Mouse (Mus musculus): ENCODE data around the gene Il10rb. TPM values are rescaled to one million over a fixed set of nuclear protein-coding genes. Genes with fewer than 3 reads are reported as not detected.

Gene Il10rb
- polyA plus RNA-seq, 1 experiment from 2014 or later = 6.6 TPM

DNA sequence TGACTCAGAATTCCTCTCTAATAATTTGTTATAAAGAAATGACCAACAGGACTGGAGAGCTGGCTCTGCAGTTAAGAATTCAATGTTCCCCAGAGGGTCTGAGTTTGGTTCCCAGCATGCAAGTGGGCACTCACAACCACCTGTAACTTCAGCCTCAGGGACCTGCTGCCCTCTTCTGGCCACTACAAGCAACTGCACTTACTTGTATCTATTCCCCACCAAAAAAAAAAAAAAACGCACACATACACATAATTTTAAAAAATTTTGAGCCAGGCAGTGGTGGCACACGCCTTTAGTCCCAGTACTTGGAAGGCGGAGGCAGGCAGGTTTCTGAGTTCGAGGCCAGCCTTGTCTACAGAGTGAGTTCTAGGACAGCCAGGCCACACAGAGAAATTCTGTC, 15.9 kb upstream of the Il10rb start:
- WGBS = 90% methylated on average over 4 of the region's 4 CpGs
- Histone ChIP-seq H3K4me3 (ENCODE audit: low read depth, low read length) (no peak overlapping the region), H3K36me3 (ENCODE audit: control insufficient read depth, insufficient read depth, low read length) (peaks cover 12% of the 10 kb centered on the region; the same call in 1 of the 2 replicates), H3K4me1 (replicated peaks; ENCODE audit: control insufficient read depth, insufficient read depth, low read length) (no peaks in the 10 kb centered on the region), H3K9ac (ENCODE audit: low read length) (no peak overlapping the region), H3K9me3 (ENCODE audit: control insufficient read depth, low read length) (peaks cover 2% of the 10 kb centered on the region; the same call in 1 of the 2 replicates), H3K27me3 (ENCODE audit: control insufficient read depth, insufficient read depth, low read length) (no peaks in the 10 kb centered on the region), H3K27ac (ENCODE audit: low read depth, low read length) (no peak overlapping the region), H3K4me2 (ENCODE audit: low read depth, low read length, severe bottlenecking) (no peak overlapping the region)
- DNase-seq (ENCODE audit: low spot score) (no peak), ATAC-seq (replicated peaks; ENCODE audit: low FRiP score) (no peak)

DNA sequence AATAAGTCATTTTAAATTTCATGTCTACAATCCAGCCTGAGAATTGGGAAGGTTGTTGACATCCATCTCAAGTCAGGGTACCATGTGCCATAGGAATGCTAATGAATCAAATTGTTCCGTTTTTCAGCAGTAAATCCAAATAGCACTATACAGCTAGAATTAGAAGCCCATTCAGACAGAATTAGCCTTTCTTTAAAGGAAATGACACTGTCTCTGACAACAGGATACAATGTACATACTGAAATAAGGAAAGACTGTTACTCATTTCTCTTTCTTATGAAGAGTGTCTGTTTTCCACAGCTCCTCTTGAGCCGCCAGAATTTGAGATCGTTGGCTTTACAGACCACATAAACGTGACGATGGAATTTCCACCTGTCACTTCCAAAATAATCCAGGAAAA, 14.5 kb upstream of the Il10rb start, which contains the start of gene Gm21970:
Gene Gm21970 (plus strand): TSS at position 301 of the 400 bp plus-strand sequence.
- Histone ChIP-seq H3K27ac (ENCODE audit: low read depth, low read length) (no peak within 1 kb of the TSS), H3K4me2 (ENCODE audit: low read depth, low read length, severe bottlenecking) (no peak within 1 kb of the TSS), H3K36me3 (ENCODE audit: control insufficient read depth, insufficient read depth, low read length) (peaks cover 12% of the 10 kb centered on the region; the same call in 1 of the 2 replicates), H3K9ac (ENCODE audit: low read length) (no peak within 1 kb of the TSS), H3K4me3 (ENCODE audit: low read depth, low read length) (no peak within 1 kb of the TSS), H3K27me3 (ENCODE audit: control insufficient read depth, insufficient read depth, low read length) (no peaks in the 10 kb centered on the region), H3K4me1 (replicated peaks; ENCODE audit: control insufficient read depth, insufficient read depth, low read length) (no peaks in the 10 kb centered on the region), H3K9me3 (ENCODE audit: control insufficient read depth, low read length) (peaks cover 2% of the 10 kb centered on the region; the same call in 1 of the 2 replicates)
- ATAC-seq (replicated peaks; ENCODE audit: low FRiP score) (no peak), DNase-seq (ENCODE audit: low spot score) (no peak)
- 84% methylated on average over 5 of the region's 5 CpGs for WGBS

DNA sequence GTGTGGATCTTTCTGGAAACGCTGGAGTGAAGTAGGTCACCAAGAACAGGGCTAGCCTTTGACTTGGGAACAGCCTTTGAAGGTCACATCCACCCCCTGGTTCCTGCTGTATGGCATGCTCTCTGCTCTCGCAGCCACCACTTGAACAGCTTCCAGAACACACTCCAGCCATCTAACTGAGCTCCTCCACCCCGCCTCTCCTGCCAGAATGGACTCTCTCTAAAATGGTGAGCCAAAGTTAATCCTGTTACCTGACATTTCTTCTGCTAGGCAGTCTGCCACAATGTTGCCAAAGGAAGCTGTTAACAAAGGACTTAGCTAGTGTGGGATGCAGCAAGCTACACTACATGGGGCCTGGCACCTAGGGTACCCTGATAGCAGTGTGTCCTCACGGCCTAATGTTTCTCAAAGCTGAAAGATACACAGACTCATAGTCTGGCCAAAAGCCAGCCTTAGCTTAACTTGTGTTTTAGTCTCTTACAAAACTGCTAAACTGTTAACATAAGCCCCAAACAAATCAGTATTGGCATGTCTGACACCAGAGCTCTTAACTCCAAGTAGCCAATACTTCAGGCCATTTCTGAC, 11.0 kb upstream of the Il10rb start:
- Histone ChIP-seq H3K36me3 (ENCODE audit: control insufficient read depth, insufficient read depth, low read length) (peaks cover 7% of the 10 kb centered on the region; the same call in 1 of the 2 replicates), H3K4me2 (ENCODE audit: low read depth, low read length, severe bottlenecking) (no peak overlapping the region), H3K27ac (ENCODE audit: low read depth, low read length) (no peak overlapping the region), H3K9ac (ENCODE audit: low read length) (no peak overlapping the region), H3K4me1 (replicated peaks; ENCODE audit: control insufficient read depth, insufficient read depth, low read length) (no peaks in the 10 kb centered on the region), H3K9me3 (ENCODE audit: control insufficient read depth, low read length) (no peaks in the 10 kb centered on the region), H3K27me3 (ENCODE audit: control insufficient read depth, insufficient read depth, low read length) (no peaks in the 10 kb centered on the region), H3K4me3 (ENCODE audit: low read depth, low read length) (no peak overlapping the region)
- WGBS = 91% methylated on average over 4 of the region's 4 CpGs
- DNase-seq (ENCODE audit: low spot score) = no peak
- no peak for ATAC-seq (replicated peaks; ENCODE audit: low FRiP score)

DNA sequence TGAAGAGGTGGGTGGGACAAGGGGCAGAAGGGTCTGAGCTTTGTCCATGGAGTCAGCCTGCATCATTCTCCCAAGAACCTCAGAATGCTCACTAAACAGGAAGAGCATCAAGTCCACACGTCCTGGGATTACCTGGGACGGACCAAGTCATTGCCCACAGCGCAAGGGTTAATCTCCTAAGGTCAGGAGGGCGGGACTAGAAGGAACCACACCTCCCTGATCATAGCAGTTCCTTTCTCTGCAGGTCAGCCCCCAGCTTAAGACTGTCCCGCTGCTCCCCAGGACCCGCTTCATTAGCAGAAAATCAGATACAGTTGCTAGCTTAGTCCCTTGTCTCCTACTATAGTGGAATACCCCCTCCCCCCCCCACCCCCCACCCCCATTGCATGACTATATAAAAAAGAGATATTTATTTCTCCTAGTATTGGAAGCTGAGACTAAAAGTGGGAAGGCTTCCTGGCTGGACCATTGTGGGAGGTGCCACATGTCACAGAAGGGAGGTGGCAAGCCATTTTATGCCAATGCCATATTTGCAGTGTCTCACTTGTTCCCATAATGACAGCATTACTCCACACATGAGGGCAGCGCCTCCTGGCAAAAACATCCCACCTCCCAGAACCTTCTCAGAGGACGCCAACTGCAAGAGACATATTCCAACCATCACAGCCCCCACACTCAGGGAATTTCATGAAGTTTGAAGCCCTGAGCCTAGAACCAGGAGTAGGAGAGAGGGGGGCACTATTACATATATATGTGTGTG, 10.2 kb upstream of the Il10rb start:
- H3K9me3 ChIP-seq (ENCODE audit: control insufficient read depth, low read length) = no peaks in the 10 kb centered on the region
- peaks cover 7% of the 10 kb centered on the region; the same call in 1 of the 2 replicates for H3K36me3 ChIP-seq (ENCODE audit: control insufficient read depth, insufficient read depth, low read length)
- no peak overlapping the region for H3K9ac ChIP-seq (ENCODE audit: low read length)
- H3K27ac ChIP-seq (ENCODE audit: low read depth, low read length) = no peak overlapping the region
- DNase-seq (ENCODE audit: low spot score) = no peak
- no peak for ATAC-seq (replicated peaks; ENCODE audit: low FRiP score)
- 37% methylated on average over 8 of the region's 8 CpGs for WGBS
- H3K4me2 ChIP-seq (ENCODE audit: low read depth, low read length, severe bottlenecking) = no peak overlapping the region
- H3K27me3 ChIP-seq (ENCODE audit: control insufficient read depth, insufficient read depth, low read length) = no peaks in the 10 kb centered on the region
- no peaks in the 10 kb centered on the region for H3K4me1 ChIP-seq (replicated peaks; ENCODE audit: control insufficient read depth, insufficient read depth, low read length)
- H3K4me3 ChIP-seq (ENCODE audit: low read depth, low read length) = no peak overlapping the region

DNA sequence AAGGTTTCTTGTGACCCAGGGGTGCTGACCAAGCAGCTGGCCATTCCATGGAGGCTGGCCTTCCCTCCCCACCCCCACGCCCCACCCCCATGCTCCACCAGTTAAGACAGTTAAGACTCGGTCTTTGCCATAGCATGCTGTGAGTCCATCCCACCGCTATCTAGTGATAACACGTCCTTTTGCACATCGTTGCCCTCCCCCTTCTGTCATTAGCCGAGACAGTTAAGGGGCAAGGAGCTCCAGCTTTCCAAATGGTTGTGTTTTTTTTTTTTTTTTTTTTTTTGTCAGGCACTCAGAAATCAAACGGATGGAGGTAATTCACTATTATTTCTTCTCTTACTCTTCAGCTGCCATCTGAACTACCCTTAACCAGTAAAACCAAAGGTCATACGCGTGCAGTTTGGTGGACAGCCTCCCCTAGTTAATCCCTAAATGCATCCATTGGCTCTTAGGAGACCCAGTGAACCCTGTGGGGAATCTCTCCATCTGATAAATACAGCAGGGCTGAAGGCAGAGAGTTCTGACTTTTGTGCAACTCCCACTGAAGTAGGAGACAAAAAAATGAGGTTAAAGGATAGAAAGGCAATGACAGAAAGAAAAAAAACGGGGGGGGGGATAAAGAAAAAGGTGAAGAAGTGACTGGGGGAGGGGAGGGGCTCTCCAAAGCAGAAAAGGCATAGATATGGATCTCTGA, 9.0 kb upstream of the Il10rb start:
- H3K36me3 ChIP-seq (ENCODE audit: control insufficient read depth, insufficient read depth, low read length) = peaks cover 7% of the 10 kb centered on the region; the same call in 1 of the 2 replicates
- no peak overlapping the region for H3K4me3 ChIP-seq (ENCODE audit: low read depth, low read length)
- no peak for ATAC-seq (replicated peaks; ENCODE audit: low FRiP score)
- H3K4me1 ChIP-seq (replicated peaks; ENCODE audit: control insufficient read depth, insufficient read depth, low read length) = no peaks in the 10 kb centered on the region
- no peaks in the 10 kb centered on the region for H3K27me3 ChIP-seq (ENCODE audit: control insufficient read depth, insufficient read depth, low read length)
- WGBS = 74% methylated on average over 10 of the region's 10 CpGs
- H3K27ac ChIP-seq (ENCODE audit: low read depth, low read length) = no peak overlapping the region
- H3K4me2 ChIP-seq (ENCODE audit: low read depth, low read length, severe bottlenecking) = no peak overlapping the region
- H3K9me3 ChIP-seq (ENCODE audit: control insufficient read depth, low read length) = no peaks in the 10 kb centered on the region
- no peak overlapping the region for H3K9ac ChIP-seq (ENCODE audit: low read length)
- no peak for DNase-seq (ENCODE audit: low spot score)

DNA sequence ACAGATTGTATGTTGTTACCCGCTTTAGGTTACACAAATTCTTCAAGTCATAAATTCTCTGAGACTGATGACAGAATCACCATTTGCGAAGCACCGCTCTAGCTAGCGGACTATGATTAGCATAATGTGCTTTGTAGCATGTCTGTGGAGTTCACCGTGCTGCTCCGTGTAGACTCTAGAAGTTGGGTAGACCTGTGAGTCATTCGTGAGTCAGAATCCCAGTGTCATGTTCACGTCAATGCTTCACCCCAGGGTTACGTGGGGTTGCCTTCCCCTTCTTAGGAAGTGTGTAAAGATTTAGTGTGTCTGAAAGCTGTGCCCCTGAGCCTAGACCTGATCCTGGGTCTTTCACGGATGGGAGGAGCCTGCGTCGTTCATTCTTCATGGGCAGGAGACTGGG, 7.9 kb upstream of the Il10rb start:
- Histone ChIP-seq H3K4me3 (ENCODE audit: low read depth, low read length) (no peak overlapping the region), H3K9ac (ENCODE audit: low read length) (no peak overlapping the region), H3K27ac (ENCODE audit: low read depth, low read length) (no peak overlapping the region), H3K36me3 (ENCODE audit: control insufficient read depth, insufficient read depth, low read length) (peaks cover under 1% of the 10 kb centered on the region; the same call in 1 of the 2 replicates), H3K4me2 (ENCODE audit: low read depth, low read length, severe bottlenecking) (no peak overlapping the region), H3K4me1 (replicated peaks; ENCODE audit: control insufficient read depth, insufficient read depth, low read length) (no peaks in the 10 kb centered on the region), H3K9me3 (ENCODE audit: control insufficient read depth, low read length) (no peaks in the 10 kb centered on the region), H3K27me3 (ENCODE audit: control insufficient read depth, insufficient read depth, low read length) (no peaks in the 10 kb centered on the region)
- no peak for DNase-seq (ENCODE audit: low spot score)
- ATAC-seq (replicated peaks; ENCODE audit: low FRiP score) = no peak
- WGBS = 93% methylated on average over 12 of the region's 12 CpGs

DNA sequence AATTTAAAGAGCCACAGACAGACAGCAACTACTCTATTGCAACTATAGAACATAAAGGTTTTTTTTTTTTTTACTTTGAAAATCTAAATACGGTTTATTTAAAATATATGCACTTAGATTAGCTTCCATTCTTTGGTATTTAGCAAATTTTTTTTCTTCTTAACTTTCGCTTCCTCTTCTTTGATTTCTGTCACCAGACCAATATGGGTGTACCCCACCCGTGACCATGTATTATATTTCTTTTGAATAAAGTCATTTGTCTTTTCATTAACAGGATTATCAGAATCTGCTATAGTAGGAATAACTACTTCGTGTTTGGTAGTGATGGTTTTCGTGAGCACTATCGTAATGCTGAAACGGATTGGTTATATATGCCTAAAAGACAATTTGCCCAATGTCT, 7.0 kb upstream of the Il10rb start:
- Histone ChIP-seq H3K27me3 (ENCODE audit: control insufficient read depth, insufficient read depth, low read length) (no peaks in the 10 kb centered on the region), H3K9me3 (ENCODE audit: control insufficient read depth, low read length) (no peaks in the 10 kb centered on the region), H3K36me3 (ENCODE audit: control insufficient read depth, insufficient read depth, low read length) (no peaks in the 10 kb centered on the region; the same call in 1 of the 2 replicates), H3K9ac (ENCODE audit: low read length) (no peak overlapping the region), H3K4me2 (ENCODE audit: low read depth, low read length, severe bottlenecking) (no peak overlapping the region), H3K27ac (ENCODE audit: low read depth, low read length) (no peak overlapping the region), H3K4me1 (replicated peaks; ENCODE audit: control insufficient read depth, insufficient read depth, low read length) (no peaks in the 10 kb centered on the region), H3K4me3 (ENCODE audit: low read depth, low read length) (no peak overlapping the region)
- DNase-seq (ENCODE audit: low spot score) = no peak
- ATAC-seq (replicated peaks; ENCODE audit: low FRiP score) = no peak
- WGBS = 94% methylated on average over 7 of the region's 7 CpGs

DNA sequence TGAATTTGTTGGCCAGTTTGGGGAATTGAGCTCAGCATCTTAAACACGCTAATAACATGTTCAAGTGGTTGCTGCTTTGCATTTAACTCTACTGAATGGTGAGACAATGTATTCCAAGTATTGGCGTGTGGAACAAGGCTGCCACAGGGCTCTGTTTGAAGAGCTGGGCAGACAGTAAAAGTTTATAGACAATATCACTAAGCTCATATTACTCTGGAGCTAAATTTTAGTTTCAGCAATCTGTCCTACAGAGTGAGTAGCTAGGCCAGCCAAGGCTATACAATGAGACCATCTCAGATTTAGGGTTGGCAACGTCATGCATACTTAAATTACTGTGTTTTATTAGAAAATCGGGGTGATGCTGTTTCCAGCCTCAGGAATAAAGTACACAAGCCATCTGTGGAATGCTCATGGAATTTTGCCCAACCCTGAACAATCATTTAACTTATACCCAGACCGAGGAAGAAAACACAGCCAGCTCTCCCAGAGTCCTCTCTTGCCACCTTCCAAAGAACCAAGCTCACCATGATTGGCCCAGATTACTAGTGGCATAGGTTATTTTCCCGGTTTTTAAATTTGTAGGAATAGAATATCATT, 4.3 kb upstream of the Il10rb start:
- Histone ChIP-seq H3K4me2 (ENCODE audit: low read depth, low read length, severe bottlenecking) (no peak overlapping the region), H3K27ac (ENCODE audit: low read depth, low read length) (no peak overlapping the region), H3K9me3 (ENCODE audit: control insufficient read depth, low read length) (no peaks in the 10 kb centered on the region), H3K9ac (ENCODE audit: low read length) (no peak overlapping the region), H3K4me1 (replicated peaks; ENCODE audit: control insufficient read depth, insufficient read depth, low read length) (peaks cover 2% of the 10 kb centered on the region), H3K4me3 (ENCODE audit: low read depth, low read length) (no peak overlapping the region), H3K27me3 (ENCODE audit: control insufficient read depth, insufficient read depth, low read length) (no peaks in the 10 kb centered on the region), H3K36me3 (ENCODE audit: control insufficient read depth, insufficient read depth, low read length) (no peaks in the 10 kb centered on the region; the same call in 1 of the 2 replicates)
- 89% methylated on average over 6 of the region's 6 CpGs for WGBS
- no peak for DNase-seq (ENCODE audit: low spot score)
- no peak for ATAC-seq (replicated peaks; ENCODE audit: low FRiP score)

All from forebrain, embryonic 11.5 days (tissue).